Mouse (Mus musculus) gastrocnemius, postnatal 10 days (tissue): ENCODE results near the gene Grik3. TPM values are rescaled to one million over a fixed set of nuclear protein-coding genes. Genes with fewer than 3 reads are reported as not detected.
A peak's percentile ranks its signal among the peaks of the same experiment; 100 is the strongest.
"Not testable (repeated sequence)": the region's sequence is repeated elsewhere in the genome, so short reads cannot be mapped to it uniquely, and the experiment has no call there.

Experiments used
- DNase-seq: peaks from one replicate; pipeline ENCODE4 v3.0.0; 2021; ENCODE audit warnings: mixed read lengths
- total RNA-seq, 2 experiments: library from RNA; stranded (reverse); gene quantifications; 2 replicates each; pipeline ENCODE4 v1.2.3; 2021

Gene Grik3
- total RNA-seq, 2 experiments from 2014 or later = 0.18 to 0.21 TPM

DNA sequence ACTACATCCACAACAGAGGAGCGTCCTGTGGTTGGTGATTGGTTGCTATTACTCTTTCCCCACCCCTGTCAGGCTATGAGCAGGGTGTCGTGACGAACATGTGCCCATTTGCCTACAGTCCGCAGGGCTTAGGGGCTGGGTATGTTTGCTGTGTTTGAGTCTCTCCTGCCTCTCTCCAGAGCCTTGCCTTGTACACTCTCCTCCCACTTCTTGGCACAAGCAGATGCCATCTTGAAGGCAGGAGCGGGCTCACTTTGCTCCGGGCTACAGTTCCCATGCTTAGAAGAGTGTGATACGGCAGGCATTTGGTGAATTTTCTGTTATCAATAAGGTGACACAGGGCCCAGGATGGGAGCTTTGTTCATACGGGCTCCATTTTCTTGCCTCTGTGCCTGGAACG lies 104.5 kb downstream of the Grik3 start:
- DNase-seq = no peak

DNA sequence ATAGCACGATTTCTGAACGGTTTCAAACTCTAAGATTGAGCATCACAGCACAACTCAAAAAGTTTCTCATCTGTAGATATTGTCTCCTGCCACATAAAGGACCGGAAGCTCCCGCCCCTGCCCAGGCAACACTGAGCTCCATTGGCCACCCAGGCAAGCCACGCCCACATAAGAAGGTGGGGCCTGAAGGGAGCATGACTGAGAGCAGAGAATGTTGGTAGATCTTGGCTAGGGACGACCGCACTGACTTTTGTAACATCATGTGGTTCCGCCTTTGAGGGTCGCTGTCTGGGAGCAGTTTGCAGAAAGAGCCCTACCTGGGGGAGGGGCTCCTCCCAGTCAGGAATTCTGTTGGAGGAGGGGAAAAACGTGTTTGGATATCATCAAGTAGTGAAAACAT lies 108.2 kb downstream of the Grik3 start:
- DNase-seq = no peak

DNA sequence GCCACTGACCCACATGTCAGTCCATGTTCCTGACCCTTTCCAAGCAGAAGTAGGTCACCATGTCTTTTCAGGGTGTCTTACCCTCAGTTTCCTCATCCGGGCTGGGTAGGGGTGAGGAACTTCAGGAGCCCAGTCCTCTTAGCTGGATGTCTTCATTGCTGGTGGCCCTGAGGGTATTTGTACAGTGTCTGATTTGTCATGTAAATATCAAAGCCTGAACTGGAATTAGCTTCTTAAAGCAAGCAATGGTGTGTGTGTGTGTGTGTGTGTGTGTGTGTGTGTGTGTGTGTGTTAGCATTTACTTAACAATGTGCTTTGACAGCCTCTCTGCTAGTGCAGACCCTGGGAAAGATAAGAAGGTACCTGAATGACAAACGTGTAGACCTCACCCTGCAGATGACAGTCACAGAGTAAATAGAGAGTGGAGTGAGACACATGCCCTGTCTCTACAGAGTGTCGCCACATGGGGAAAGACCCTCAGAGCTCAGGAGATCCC lies 109.1 kb downstream of the Grik3 start:
- no peak for DNase-seq

DNA sequence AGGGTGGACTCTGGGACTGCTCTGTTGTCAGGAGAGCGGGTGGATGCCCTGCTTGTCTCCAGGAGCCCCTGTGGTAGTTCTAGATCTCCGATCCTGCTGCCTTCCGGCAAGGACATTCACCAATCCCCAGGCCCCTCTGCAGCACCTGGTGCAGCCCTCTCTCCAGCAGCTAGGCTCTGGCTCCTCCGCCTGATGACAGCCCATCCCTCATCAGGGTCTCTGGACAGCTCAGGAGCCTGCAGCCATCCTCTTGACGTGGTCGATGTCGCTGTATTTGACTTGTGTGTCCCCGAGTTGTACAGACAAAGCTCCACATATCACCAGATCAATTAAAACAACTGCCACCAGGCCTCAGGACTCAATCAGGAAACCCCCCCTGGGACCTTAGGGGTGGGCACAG lies 110.1 kb downstream of the Grik3 start:
- DNase-seq = no peak

DNA sequence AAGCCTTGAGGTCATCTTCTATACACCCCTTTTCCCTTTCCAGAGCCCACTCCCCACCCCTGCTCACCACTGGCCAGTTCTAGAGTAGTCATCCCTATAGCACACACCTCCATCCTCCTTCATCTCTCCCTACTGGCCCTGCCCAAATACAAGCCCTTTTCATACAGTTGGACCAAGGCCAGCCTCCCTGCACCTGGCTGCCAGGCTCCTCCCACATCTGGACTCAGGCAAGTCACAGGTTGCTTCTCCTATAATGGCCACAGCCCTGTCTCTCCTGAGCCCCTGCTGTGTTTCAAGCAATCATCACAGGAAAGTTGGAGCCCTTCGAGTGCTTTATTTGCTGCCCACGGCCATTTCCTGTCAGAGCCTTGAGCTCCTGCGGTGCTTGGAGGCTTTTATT lies 110.8 kb downstream of the Grik3 start:
- no peak for DNase-seq

DNA sequence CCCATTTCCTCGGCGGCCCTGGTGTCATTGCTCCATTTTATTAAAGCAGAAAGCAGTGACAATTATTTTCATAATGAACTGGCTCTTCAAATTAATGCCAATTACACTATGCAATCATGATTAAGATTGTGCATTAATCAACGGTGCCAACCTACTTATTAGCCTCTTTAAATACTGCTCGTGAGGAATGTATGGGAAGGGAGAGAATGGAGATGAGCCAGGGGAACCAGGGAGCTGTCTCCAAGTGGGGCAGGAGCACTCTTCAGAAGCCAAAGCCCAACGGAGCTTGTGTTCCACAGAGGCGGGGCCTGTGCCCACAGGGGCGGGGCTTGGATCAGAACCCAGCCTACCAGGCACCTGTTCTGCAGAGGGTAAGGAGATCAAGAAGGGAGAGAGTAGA lies 114.0 kb downstream of the Grik3 start:
- no peak for DNase-seq

DNA sequence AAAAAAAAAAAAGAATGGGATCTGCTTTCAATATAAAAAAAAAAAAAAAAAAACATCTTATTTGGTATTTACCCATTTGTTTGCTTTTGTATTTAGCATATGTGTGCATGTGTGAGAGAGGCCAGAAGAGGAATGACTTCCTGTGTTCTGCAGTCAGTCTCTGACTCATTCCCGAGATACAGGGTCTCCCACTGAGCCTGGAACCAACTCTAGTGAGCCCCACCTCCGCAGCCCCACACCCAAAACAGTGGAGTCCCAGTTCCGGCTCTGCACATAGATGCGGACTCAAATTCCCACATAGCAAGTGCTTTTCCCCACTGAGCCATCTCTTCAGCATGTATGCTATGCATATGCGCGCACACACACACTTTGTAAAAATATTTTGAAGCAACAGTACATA lies 115.6 kb downstream of the Grik3 start:
- DNase-seq = no peak

DNA sequence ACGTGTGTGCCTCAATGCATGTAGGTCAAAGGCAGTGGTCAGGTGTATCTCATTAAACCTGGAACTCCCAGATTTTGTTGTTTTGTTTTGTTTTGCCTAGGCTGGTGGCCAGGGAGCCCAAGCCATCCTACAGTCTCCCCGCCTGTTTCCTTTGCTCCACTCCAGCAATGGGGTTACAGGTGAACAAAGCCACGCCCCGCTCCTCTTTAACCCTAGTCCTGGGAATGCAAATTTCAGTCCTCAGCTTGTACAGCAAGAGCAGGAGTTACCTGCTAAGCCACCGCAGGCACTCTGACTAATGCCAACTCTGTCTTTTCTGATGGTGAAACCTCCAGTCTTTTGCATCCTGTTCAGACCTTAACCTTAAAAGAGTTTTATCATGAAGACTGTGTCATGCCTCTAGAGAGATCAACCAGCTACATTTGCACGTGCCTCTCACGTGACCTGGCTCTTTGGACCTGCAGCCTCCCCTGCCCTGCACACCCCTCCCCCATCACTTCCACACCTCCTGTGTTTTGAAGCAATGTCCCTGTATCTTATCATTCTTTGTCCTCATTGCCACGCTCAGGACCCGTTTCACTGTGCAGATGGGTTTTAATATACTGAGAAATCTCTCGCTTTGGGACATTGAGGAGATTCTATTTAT lies 117.0 kb downstream of the Grik3 start:
- no peak for DNase-seq

DNA sequence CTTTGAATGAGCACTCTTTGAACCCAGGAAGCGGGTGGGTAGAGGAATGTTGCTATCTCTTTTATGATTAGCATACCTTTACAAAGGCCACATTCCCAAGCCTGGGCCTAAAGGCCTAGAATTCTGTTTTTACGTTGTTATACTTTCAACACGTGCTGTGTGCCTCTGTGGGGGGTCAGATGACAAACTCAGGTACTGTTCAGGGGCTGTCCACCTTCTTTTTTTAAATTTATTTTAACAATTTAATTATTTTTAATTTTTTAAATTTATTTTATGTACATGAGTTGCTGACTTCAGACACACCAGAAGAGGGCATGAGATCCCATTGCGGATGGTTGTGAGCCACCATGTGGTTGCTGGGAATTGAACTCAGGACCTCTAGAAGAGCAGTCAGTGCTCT lies 118.4 kb downstream of the Grik3 start:
- DNase-seq = not testable (repeated sequence)

DNA sequence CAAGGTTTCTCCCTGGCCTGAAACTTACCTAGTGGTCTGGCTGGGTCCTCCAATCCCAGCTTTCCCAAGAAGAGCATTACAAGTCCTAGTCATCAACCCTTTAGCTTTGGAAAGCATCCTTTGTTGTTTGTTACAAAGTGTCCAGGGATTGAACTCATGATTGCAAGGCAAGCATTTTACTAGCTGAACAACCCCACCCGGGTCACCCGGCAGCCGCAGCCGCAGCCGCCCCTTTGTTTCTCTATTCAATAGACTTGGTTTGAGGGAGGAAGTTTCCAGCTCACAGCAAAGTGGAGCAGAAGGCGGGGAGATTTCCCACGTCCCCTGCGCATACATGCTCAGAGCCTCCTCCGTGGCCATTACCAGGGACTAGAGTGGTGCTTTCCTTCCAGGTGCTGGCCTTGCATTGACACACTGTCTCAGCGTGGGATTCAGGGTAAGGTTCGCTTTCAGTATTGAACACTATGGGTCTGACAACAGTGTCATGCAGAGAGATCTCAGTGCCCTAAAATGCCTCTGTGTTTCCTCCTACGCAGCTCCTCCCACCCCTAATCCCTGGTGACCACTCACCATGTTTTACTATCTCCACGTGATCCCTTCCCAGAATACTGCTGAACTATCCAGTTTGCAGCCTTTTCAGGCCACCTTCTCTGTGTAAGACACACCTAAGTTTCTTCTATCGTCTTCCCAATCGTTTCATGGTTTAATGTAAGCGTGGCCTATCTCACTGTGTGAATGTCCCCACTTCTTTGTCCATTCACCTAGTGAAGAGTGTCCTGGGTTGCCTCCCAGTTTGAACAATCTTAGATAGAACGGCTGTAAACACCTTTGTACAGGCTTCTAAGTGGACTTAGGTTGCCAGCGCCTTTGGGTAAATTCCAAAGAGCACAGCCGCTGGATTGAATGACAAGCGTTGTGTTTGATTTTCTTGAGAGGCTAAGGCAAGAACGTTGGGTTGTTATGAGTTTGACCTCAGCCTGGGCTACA lies 119.1 kb downstream of the Grik3 start:
- no peak for DNase-seq

DNA sequence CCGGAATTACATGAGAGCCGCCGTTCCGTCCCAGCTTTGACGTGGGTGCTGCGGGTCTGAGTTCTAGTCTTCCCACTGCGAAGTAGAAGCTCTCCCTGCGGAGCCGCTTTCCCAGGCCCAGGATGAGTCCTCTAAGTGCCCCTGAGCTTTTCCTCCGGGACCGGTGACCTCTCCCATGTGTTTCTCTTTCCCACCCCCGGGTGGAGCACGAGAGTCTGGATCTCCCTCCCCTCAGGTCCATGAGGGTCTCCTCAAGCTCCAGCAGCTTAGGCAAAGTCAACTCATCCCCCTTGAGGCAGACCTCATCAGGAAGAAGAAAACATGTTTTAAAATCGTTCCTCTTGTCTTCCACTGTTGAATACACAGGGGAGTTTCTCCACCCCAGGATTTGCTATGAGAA lies 127.4 kb downstream of the Grik3 start:
- no peak for DNase-seq

DNA sequence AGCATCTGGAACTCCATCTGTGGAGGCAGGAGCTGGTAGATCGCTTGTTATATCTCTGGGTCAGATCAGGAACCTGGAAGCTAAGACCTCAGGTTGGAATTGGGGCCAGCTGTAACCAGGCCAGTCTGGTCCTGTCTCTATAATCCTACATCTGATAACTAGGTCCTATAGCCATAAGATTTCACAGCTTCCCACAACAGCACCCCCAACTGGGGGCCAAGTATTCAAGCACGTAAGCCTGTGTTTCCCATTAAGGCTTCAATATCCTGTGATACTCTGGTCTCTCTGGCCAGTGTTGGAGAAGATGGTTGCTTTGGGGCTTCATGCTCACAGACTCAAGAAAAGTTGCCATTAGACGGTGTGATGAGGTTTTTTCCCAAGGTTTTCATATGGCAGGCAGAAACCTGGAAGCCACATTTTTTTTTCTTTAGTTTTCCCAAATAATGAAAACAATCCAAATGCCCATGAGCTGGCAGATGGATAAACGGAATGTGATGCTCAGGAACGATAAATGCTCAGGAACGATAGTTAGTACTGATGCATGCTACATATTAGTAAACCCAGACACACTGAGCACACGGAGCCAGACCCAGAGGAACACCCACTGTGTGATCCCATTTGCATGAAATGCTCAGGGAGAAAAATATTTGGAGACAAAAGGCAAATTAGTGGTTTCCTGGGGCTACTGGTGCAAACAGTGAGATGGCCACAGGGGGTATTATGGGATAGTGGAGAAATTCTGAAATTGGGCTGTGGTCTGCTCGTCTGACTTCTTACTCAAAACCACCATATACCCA lies 128.2 kb downstream of the Grik3 start:
- no peak for DNase-seq

DNA sequence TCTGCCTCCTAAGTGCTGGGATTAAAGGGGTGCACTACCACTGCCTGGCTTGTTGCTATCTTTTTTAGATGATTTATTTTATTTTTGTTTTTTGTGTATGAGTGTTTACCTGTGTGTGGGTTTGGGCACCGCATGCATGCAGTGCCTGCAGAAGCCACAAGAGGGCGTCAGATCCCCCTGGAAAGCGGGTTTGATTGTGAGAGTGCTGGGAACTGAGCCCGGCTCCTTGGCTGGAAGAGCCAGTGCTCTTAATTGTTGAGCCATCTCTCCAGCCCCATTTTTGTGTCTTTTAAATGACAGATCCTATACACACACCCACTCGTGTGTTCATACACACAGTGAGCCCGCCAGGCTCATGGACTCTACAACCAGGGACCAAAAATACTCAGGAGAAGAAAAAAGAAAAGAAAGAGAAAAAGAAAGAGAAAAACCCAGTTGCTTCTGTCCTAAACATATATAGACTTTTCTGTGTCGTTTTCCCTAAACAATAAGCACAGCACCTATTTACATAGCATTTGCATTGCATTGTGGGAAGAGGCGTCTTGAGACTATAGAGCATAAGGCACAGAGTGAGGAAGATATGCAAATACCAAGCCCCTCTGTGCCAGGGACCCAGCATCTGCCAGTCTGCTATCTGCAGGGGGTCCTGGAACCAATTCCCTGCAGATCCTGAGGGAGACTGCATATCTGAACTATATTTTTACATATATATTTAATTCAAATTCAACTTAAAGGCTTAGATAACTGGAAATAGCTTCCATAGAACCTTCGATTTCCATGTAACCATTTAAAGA lies 134.6 kb downstream of the Grik3 start:
- no peak for DNase-seq

DNA sequence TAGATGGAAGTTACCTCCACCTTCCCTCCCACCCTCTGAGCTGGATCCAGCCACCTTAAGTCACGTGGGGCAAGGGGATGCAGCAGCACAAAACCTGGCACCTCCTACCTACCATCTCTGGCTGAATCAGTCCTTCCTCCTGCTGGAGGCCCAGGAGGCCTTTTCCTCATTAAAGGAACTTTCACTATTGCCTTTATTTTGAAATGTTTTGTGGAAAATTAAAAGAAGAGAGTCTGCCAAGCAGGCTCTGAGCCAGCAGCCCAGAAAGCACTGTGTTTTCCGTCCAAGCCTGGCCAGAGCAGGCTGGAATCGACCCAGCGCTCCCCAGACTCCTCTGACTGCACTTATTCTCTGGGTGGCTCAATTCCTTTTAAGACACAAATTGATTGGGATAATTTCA lies 139.0 kb downstream of the Grik3 start:
- peak; percentile 73 for DNase-seq

DNA sequence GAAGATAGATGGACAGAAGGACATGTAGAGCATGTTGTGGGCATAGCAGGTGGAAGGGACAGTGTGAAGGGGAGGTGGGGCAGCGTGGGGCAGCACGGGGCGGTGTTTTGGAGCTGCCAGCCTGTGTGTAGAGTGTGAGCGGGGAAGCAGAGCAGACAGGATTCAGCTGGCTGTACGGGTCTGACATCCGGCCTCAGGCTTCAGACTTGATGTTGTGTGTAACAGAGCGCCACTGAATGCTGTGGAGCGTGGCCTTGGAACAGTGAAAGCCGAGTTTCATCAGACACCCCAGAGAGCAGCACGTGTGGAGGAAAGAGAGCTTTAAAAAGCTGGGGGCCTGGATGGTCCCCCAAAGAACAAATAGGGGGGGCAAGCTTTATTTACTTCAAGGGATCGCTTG lies 144.5 kb downstream of the Grik3 start:
- DNase-seq = no peak

DNA sequence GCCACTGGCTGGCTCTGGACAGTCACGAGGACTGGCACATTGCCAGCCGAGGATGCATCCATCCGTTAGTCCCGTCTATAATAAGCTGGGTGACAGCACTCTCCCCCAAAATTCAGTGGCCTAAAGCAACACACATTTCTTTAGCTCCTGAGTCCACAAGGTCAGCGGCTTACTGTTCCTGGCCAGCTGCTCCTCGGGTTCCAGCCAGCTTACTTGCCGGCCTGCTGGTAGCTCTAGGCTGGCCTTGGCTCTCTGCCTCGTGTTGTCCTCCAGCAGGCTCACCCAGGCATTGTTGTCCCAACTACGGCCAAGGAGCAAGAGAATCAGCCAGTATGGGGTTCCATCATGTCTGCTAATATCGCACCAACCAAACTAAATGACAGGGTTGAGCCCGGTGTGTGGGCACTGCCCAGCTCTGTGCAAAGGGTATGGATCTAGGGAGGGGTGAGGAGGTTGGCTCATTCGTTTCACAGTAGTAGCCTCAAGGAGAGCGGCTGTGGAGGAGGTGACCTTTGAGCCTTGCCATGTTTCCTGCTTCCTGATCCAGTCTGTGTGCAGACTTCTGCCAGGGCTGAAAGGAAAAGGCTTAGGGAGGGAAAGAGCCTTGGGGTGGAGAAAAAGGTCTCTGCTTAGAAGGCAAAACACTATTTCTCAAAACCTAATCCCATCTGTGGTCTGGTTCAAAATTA lies 146.3 kb downstream of the Grik3 start:
- DNase-seq = peak; percentile 45

DNA sequence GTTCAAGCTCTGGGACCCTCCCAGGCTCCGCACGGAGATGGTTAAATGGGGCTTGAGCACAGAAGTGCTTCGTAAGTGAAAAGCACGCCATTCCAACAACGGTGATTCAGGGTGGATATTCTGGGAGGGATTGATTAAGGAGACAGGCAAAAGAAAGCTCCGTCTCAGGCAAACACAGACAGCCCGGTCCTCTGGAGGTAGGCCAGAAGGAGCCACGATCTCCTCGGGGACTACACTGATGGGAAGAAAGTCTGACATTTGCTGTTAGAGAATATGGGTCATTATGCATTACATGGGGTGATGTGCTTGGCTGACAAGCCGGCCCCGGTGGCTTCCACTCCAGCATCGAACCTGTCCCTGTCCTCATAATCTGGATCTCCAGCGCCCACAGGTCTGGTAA lies 146.9 kb downstream of the Grik3 start:
- no peak for DNase-seq

DNA sequence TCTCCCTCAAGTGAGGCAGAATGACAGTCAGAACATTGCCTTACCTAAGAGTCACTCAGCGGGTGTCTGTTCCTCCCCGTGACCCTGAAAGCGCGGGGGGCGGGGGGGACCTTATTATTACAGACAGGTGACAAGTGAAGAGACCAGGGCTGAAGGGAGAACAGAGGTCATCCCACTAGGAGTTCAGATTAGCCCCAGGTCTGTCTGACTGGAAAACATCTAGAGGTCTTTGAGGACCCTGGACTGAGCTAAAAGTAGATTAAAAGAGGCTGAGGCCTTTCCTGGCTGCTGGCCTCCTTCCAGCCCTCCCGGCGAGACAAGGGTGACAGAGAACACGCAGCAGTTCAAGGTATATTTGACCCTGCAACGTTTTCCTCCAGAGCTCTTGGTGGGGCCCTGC lies 150.0 kb downstream of the Grik3 start:
- no peak for DNase-seq

DNA sequence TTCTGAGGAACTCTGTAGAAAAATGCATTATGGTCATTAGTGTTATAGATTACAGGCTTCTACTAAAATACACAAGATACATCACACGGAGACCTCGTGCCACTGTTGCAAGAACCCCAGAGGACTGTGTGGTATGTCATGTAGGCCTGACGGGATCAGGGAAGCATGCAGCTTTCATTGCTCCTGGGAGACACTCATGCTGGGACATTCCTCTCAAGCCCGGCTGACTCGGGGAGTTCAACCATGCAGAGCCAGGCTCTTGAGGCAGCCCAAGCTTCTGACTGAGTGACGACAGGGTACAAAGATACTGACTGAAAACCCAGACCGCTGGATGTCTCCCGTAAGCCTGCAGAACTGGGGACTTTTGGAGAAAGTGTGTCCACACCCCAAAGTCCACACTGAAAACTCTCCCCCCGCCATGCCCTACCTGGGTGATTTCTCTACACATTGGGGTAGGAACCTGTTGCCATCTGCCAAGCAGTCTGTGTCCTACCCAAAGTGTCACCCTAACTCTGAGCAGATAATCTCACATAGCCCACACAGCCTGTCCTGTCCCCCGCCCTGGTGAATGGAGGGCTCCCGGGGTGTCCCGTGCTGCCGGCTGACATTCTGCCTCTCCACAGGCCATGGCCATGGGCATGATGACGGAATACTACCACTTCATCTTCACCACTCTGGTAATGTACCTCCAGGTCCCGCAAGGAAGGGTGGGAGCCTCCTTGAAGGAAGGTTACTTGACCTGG lies 150.6 kb downstream of the Grik3 start:
- DNase-seq = no peak
